8 mouse cellular contexts compared by ENCODE assay signal in genomic region chr13:20184239-20185033, GRCm38 (mm10).
A peak's percentile ranks its signal among the peaks of the same experiment; 100 is the strongest.
DNase-seq lines count a peak whose midpoint lies in the region; ATAC-seq and TF ChIP-seq lines count a peak whose summit lies in the region.

No protein-coding gene starts in this region.

- H3K4me3 ChIP-seq in forebrain, embryonic 16.5 days (replicated peaks; ENCODE audit: low read length), result no peak overlapping the region
- H3K4me3 ChIP-seq in liver, embryonic 15.5 days (replicated peaks), result peak overlapping the region; percentile 35
- H3K4me3 ChIP-seq in thymus, adult 2 months (ENCODE audit: control insufficient read depth, insufficient read depth, low read length), result peak overlapping the region; percentile 60
- H3K4me3 ChIP-seq in midbrain, embryonic 13.5 days (replicated peaks), result no peak overlapping the region

- TF ChIP-seq CTCF in thymus, adult 2 months (IDR thresholded peaks at IDR 0.05; ENCODE audit: borderline replicate concordance, control insufficient read depth, extremely low read depth, insufficient read depth, low read length, poor library complexity), result no peak

- WGBS in forebrain, embryonic 16.5 days, result 65% methylated on average over 13 of the region's 13 CpGs
- WGBS in liver, embryonic 15.5 days (ENCODE audit: insufficient replicate concordance), result 11% methylated on average over 13 of the region's 13 CpGs
- 7% methylated on average over 13 of the region's 13 CpGs for WGBS in thymus, adult 2 months
- 73% methylated on average over 13 of the region's 13 CpGs for WGBS in midbrain, embryonic 13.5 days

- H3K4me2 ChIP-seq in forebrain, embryonic 16.5 days (ENCODE audit: low read length), result no peak overlapping the region
- H3K4me2 ChIP-seq in liver, embryonic 15.5 days, result peak overlapping the region; percentile 53
- H3K4me2 ChIP-seq in midbrain, embryonic 13.5 days (replicated peaks), result no peak overlapping the region

- H3K9ac ChIP-seq in forebrain, embryonic 16.5 days (replicated peaks; ENCODE audit: low read depth, low read length), result no peak overlapping the region
- no peak overlapping the region for H3K9ac ChIP-seq in liver, embryonic 15.5 days
- no peak overlapping the region for H3K9ac ChIP-seq in midbrain, embryonic 13.5 days (replicated peaks)

- no peaks in the 10 kb centered on the region for H3K9me3 ChIP-seq in forebrain, embryonic 16.5 days (ENCODE audit: control insufficient read depth, low read length)
- H3K9me3 ChIP-seq in liver, embryonic 15.5 days (replicated peaks), result no peaks in the 10 kb centered on the region
- H3K9me3 ChIP-seq in midbrain, embryonic 13.5 days, result no peaks in the 10 kb centered on the region

- no peak overlapping the region for H3K27ac ChIP-seq in forebrain, embryonic 16.5 days (ENCODE audit: low read length)
- peak overlapping the region; percentile 35 for H3K27ac ChIP-seq in liver, embryonic 15.5 days (replicated peaks)
- H3K27ac ChIP-seq in thymus, adult 2 months (ENCODE audit: control insufficient read depth, insufficient read depth, low read length), result peak overlapping the region; percentile 97
- no peak overlapping the region for H3K27ac ChIP-seq in midbrain, embryonic 13.5 days

- peak; percentile 30 to 40 for DNase-seq in spleen, adult 18-20 months
- no peak for DNase-seq in spleen, adult 12 weeks (ENCODE audit: low spot score)
- peak; percentile 53 for DNase-seq in thymus, adult 2 months
- DNase-seq in frontal cortex, adult 2 months (ENCODE audit: extremely low spot score in 1 of 2, low spot score in 1 of 2), result no peak
- no peak for DNase-seq in ovary, postnatal 10 days (ENCODE audit: low spot score)

- no peak for TF ChIP-seq POLR2A in thymus, adult 2 months (IDR thresholded peaks at IDR 0.05; ENCODE audit: control insufficient read depth, extremely low read depth, insufficient read depth, low read length, poor library complexity)

- no peaks in the 10 kb centered on the region for H3K27me3 ChIP-seq in forebrain, embryonic 16.5 days (replicated peaks; ENCODE audit: control insufficient read depth, insufficient read depth, low read length)
- peaks cover 59% of the 10 kb centered on the region for H3K27me3 ChIP-seq in liver, embryonic 15.5 days
- no peaks in the 10 kb centered on the region for H3K27me3 ChIP-seq in thymus, adult 2 months (ENCODE audit: control insufficient read depth, insufficient read depth, low read length)
- no peaks in the 10 kb centered on the region for H3K27me3 ChIP-seq in midbrain, embryonic 13.5 days

- no peaks in the 10 kb centered on the region for H3K36me3 ChIP-seq in forebrain, embryonic 16.5 days (ENCODE audit: control insufficient read depth, insufficient read depth)
- 0 out of 2 replicates have a peak, but pooled peaks cover 6% of the 10 kb centered on the region for H3K36me3 ChIP-seq in liver, embryonic 15.5 days (replicated peaks)
- no peaks in the 10 kb centered on the region for H3K36me3 ChIP-seq in thymus, adult 2 months (ENCODE audit: control insufficient read depth, insufficient read depth, low read length)
- H3K36me3 ChIP-seq in midbrain, embryonic 13.5 days, result no peaks in the 10 kb centered on the region

- peaks cover 24% of the 10 kb centered on the region for H3K4me1 ChIP-seq in forebrain, embryonic 16.5 days (replicated peaks; ENCODE audit: control insufficient read depth, insufficient read depth, low read length)
- H3K4me1 ChIP-seq in liver, embryonic 15.5 days (replicated peaks), result peaks cover 42% of the 10 kb centered on the region
- H3K4me1 ChIP-seq in thymus, adult 2 months (replicated peaks; ENCODE audit: control insufficient read depth, insufficient read depth, low read length), result peaks cover 24% of the 10 kb centered on the region
- peaks cover 19% of the 10 kb centered on the region for H3K4me1 ChIP-seq in midbrain, embryonic 13.5 days (replicated peaks)

- 0 out of 2 replicates have a peak, but pooled peaks have one; percentile 10 for ATAC-seq in forebrain, embryonic 16.5 days
- ATAC-seq in liver, embryonic 15.5 days (ENCODE audit: insufficient read depth), result no peak; the same call in 1 of the 2 replicates
- ATAC-seq in midbrain, embryonic 13.5 days, result no peak

Comparison
In these comparisons a context has a peak if more than half of its experiments do, and no peak if none do; other contexts are left out.
1. DNase-seq: peak in spleen, adult 18-20 months (2 of 2) and thymus, adult 2 months (single experiment); none in spleen, adult 12 weeks (single experiment), frontal cortex, adult 2 months (0 of 2) and ovary, postnatal 10 days (single experiment).
2. H3K27ac ChIP-seq: peak in liver, embryonic 15.5 days (single experiment) and thymus, adult 2 months (single experiment); none in forebrain, embryonic 16.5 days (single experiment) and midbrain, embryonic 13.5 days (single experiment).
3. H3K4me3 ChIP-seq: peak in liver, embryonic 15.5 days (single experiment) and thymus, adult 2 months (single experiment); none in forebrain, embryonic 16.5 days (single experiment) and midbrain, embryonic 13.5 days (single experiment).